Mouse (Mus musculus) right cerebral cortex, postnatal 14 days (tissue): ENCODE measurements around the gene P2ry12.

Experiments used
- DNase-seq: peaks from one replicate; pipeline ENCODE4 v3.0.0; 2022

The P2ry12 gene

GRCm38 (mm10) chr3:59262704-59263103 is at the start of gene P2ry12:
P2ry12 (minus strand) TSS chr3:59262871.
- no peak for DNase-seq

GRCm38 (mm10) chr3:59305518-59305917 is 42.8 kb upstream of the P2ry12 start:
- no peak for DNase-seq

DNA sequence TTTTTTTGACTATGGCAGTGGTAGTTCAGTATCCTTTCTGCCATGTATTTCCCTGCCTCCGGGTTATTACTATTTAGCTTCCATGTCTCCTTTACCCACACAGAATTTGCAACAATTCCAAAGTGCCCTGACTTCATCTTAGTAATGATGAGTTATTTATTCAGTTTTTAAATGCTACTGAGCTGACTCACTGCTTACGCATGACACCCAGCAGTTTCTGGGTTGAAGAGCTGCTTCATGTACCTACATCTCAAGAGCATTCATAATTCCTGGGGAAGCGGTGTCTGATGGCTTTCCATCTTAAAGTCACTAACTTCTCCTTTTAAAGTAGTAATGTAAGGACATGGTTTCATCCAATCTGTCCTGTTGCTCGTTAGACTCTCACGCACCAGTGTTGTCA is 42.3 kb upstream of the P2ry12 start:
- DNase-seq: no peak

GRCm38 (mm10) chr3:59297653-59298052 is 35.0 kb upstream of the P2ry12 start:
- DNase-seq: no peak

- DNase-seq: no peak
Measured at GRCm38 (mm10) chr3:59296563-59297130, 34.0 kb upstream of the P2ry12 start.

GRCm38 (mm10) chr3:59295699-59296562 is 33.3 kb upstream of the P2ry12 start:
- DNase-seq: no peak

DNA sequence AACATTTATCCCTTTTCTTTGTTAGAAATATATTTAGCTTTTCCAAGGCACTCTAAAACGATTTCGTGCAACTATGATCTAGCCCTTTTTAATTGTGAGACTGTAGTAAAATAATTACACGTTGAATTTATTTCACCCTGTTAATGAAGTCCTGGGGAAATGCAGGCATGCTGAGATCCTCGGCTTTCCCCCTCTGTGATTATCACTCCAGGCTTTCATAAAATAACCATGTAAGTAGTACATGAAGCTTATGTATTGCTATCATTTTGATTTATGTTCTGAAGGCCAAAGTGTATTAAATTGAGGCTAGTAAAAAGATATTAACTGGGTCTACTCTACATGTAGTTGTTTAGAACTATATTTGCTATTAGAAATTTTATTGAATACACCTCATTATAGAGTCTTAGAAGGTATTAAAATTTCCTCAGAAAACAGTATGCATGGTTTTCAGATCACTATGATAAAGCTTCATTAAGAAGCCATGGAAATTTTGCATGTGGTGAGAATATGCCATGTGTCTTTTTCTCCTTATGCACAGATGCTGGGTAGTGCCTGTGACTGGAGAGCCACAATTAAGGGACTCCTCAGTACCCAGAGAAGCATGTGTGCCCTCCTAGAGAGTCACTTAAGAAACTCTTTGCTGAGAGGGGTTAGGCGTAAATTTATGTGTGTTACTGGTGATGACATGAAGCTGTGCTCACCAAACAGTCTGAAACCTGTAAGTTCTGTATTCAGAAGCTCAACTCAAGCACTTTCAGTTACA is 30.9 kb upstream of the P2ry12 start:
- DNase-seq: no peak

- no peak for DNase-seq
Measured at GRCm38 (mm10) chr3:59290551-59290950, 27.9 kb upstream of the P2ry12 start.

- DNase-seq: no peak
Measured at GRCm38 (mm10) chr3:59278620-59279019, 15.9 kb upstream of the P2ry12 start.

GRCm38 (mm10) chr3:59278254-59278533 is 15.5 kb upstream of the P2ry12 start:
- DNase-seq: no peak

GRCm38 (mm10) chr3:59277502-59278253 is 15.0 kb upstream of the P2ry12 start:
- DNase-seq: no peak

DNA sequence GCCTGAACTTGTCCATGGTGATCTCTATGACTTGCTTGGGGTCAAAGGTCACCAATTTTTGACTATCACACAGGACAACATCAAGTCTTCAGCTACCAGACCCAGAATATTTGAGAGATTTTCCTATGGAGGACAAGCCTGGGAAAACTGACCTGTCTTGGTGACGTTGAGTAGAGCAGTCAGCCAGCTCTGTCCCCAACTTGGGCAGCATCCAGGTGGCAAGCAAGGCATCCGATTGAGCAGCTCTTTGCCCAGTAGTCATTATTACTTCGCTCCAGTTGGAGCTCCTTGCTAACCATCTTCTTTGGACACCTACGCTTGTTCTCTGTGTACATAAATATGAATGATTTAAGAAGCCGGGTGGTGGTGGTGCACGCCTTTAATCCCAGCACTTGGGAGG is 8.1 kb upstream of the P2ry12 start:
- no peak for DNase-seq

- no peak for DNase-seq
Measured at GRCm38 (mm10) chr3:59263988-59264387, 1.3 kb upstream of the P2ry12 start.

- DNase-seq: no peak
Measured at GRCm38 (mm10) chr3:59263417-59263816, 746 bp upstream of the P2ry12 start.

GRCm38 (mm10) chr3:59261709-59262472 is 780 bp downstream of the P2ry12 start:
- DNase-seq: no peak

GRCm38 (mm10) chr3:59260745-59261144 is 1.9 kb downstream of the P2ry12 start:
- DNase-seq: no peak

DNA sequence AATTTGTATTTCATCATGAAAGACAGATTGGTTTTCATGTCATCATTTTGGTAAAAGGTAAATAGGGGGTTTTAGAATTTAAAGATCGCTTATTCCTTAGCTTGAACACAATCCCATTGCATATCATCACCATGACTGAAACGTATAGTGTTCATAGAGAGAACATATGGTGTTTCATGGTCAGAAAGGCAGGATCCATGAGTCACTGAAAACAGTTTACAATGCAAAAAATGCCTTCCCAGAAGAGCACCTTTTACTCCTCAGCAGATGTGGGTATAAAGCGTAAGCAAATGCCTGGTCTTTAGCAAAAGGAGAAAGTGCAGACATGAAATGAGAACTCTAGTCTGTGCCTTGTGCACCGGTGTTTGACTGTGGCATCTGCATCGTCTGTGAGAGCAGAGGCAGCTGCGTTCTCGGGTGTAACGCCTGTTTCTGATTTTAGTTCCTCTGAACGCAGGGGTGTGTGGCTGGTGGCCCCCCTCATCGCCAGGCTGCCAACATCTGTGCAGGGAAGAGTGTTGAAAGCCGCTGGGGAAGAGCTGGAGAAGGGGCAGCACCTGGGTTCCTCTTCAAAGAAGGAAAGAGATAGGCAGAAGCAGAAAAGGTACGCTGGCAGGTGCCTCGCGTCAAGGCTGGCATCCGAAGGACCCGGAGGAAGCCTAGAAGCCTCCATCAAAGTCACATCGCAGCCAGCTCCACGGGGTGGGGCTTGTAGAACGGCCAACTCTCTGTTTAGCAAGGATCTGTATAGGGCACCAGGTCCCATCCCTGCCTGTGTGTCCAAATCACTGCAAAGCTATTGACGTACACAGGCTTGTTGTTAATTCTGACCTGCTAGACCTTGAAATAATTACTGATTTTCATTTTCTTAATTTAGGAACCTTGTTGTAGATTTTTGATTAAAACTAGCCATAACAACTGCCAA is 4.7 kb downstream of the P2ry12 start:
- peak; percentile 9 for DNase-seq

DNA sequence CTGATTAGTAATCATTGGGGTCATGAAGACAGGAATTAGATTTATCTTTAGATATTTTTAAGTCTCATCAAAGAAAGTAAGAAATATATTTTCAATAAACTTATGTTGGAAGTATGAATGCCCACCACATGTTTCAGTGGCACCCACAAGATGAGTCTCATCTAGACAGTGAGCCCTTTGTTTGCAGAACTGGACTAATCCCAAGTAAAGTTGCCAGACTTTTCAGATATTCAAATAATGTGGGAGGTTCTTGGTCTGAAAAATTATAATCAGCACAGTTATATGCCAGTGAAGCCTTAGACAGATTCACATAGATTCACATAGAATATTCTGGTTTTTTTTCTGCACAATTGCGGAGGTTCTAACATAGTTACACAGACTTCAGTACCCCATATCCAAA is 12.2 kb downstream of the P2ry12 start:
- no peak for DNase-seq

GRCm38 (mm10) chr3:59248031-59248430 is 14.6 kb downstream of the P2ry12 start:
- DNase-seq: no peak

- DNase-seq: peak; percentile 75
Measured at GRCm38 (mm10) chr3:59243384-59243783, 19.3 kb downstream of the P2ry12 start.

- no peak for DNase-seq
Measured at GRCm38 (mm10) chr3:59234878-59235277, 27.8 kb downstream of the P2ry12 start.
